Mouse (Mus musculus) kidney, adult 9 months (tissue): ENCODE results near the gene Ppfibp1.

ENCODE experiments used
- DNase-seq: peaks from one replicate; pipeline ENCODE4 v3.0.0; 2022

Ppfibp1 gene

GRCm38 (mm10) chr6:146963396-146964150 lies 75.3 kb downstream of the Ppfibp1 start:
- DNase-seq = no peak

GRCm38 (mm10) chr6:146965139-146965772 lies 77.0 kb downstream of the Ppfibp1 start:
- peak; percentile 45 for DNase-seq

GRCm38 (mm10) chr6:146966446-146967019 lies 78.2 kb downstream of the Ppfibp1 start:
- no peak for DNase-seq

- no peak for DNase-seq
These were observed 79.5 kb downstream of the Ppfibp1 start for GRCm38 (mm10) chr6:146967836-146968235.

GRCm38 (mm10) chr6:146970811-146971210 lies 82.5 kb downstream of the Ppfibp1 start:
- DNase-seq = no peak

- DNase-seq = no peak
These were observed 83.1 kb downstream of the Ppfibp1 start for GRCm38 (mm10) chr6:146971366-146971765.

- no peak for DNase-seq
These were observed 83.7 kb downstream of the Ppfibp1 start for GRCm38 (mm10) chr6:146972009-146972408.

GRCm38 (mm10) chr6:146972740-146973139 lies 84.5 kb downstream of the Ppfibp1 start:
- DNase-seq = no peak

- DNase-seq = no peak
These were observed 85.1 kb downstream of the Ppfibp1 start for GRCm38 (mm10) chr6:146973406-146973805.

GRCm38 (mm10) chr6:146973830-146974229 lies 85.5 kb downstream of the Ppfibp1 start:
- DNase-seq = no peak

GRCm38 (mm10) chr6:146976446-146976845 lies 88.2 kb downstream of the Ppfibp1 start:
- no peak for DNase-seq

- DNase-seq = peak; percentile 62
These were observed 90.4 kb downstream of the Ppfibp1 start for GRCm38 (mm10) chr6:146978691-146979114.

GRCm38 (mm10) chr6:146979115-146979744 lies 90.9 kb downstream of the Ppfibp1 start:
- DNase-seq = peak; percentile 79

- peak; percentile 67 for DNase-seq
These were observed 91.7 kb downstream of the Ppfibp1 start for GRCm38 (mm10) chr6:146979953-146980352.

- no peak for DNase-seq
These were observed 93.1 kb downstream of the Ppfibp1 start for GRCm38 (mm10) chr6:146981249-146981835.

- no peak for DNase-seq
These were observed 96.3 kb downstream of the Ppfibp1 start for GRCm38 (mm10) chr6:146984569-146984968.

GRCm38 (mm10) chr6:146994236-146994635 lies 105.9 kb downstream of the Ppfibp1 start:
- peak; percentile 75 for DNase-seq

GRCm38 (mm10) chr6:146995391-146995790 lies 107.1 kb downstream of the Ppfibp1 start:
- no peak for DNase-seq

- DNase-seq = no peak
These were observed 107.6 kb downstream of the Ppfibp1 start for GRCm38 (mm10) chr6:146995878-146996277.

GRCm38 (mm10) chr6:146997006-146997405 lies 108.7 kb downstream of the Ppfibp1 start:
- DNase-seq = no peak

GRCm38 (mm10) chr6:146998710-146999109 lies 110.4 kb downstream of the Ppfibp1 start:
- DNase-seq = no peak

GRCm38 (mm10) chr6:146999302-146999701 lies 111.0 kb downstream of the Ppfibp1 start:
- DNase-seq = no peak

GRCm38 (mm10) chr6:146999755-147000154 lies 111.5 kb downstream of the Ppfibp1 start:
- no peak for DNase-seq
